27 mouse cellular contexts compared by ENCODE assay signal in the genomic region with DNA sequence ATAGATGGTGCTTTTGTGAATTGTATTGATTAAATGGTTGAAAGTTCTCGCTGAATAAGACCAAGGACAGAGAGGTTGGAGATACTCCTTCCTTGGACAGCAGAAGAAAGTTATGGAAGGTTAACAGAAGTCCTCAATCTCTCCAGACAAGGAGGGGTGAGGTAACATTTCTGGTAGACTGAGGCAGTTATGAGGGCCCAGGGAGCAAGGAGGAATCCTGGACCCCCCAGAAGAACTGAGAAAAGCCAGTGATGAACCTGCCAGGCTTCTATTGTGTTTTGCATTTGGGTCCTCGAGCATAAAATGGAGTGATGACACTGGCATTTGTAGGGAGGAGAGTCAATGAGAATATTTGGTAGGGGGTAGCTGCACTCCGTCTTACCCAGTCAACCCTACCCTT. TPM values are rescaled to one million over a fixed set of nuclear protein-coding genes. Genes with fewer than 3 reads are reported as not detected.
DNase-seq lines count a peak whose midpoint lies in the region; ATAC-seq and TF ChIP-seq lines count a peak whose summit lies in the region.
"Had no signal": no experiment of that assay in that cellular context is flagged by ENCODE, and none has a peak within 500 bp of the region (broad histone marks: within the 10 kb centered on the region; RNA-seq: fewer than 3 reads in every experiment).

No protein-coding gene starts in this region.

- no peak overlapping the region for H3K4me3 ChIP-seq in forebrain, embryonic 10.5 days
- H3K4me3 ChIP-seq in forebrain, embryonic 16.5 days (replicated peaks; ENCODE audit: low read length), result no peak overlapping the region
- no peak overlapping the region for H3K4me3 ChIP-seq in heart, embryonic 13.5 days
- no peak overlapping the region for H3K4me3 ChIP-seq in heart, adult 2 months
- no peak overlapping the region for H3K4me3 ChIP-seq in midbrain, embryonic 11.5 days (ENCODE audit: low read depth, low read length)
- no peak overlapping the region for H3K4me3 ChIP-seq in midbrain, embryonic 13.5 days (replicated peaks)
- H3K4me3 ChIP-seq: forebrain, embryonic 13.5 days; liver, embryonic 15.5 days had no signal

- no peak for ATAC-seq in forebrain, embryonic 16.5 days
- no peak for ATAC-seq in heart, embryonic 13.5 days (ENCODE audit: extremely low read depth, insufficient number of reproducible peaks, low FRiP score, low TSS enrichment)
- no peak for ATAC-seq in midbrain, embryonic 11.5 days (ENCODE audit: low FRiP score)
- no peak for ATAC-seq in midbrain, embryonic 13.5 days
- ATAC-seq: forebrain, embryonic 13.5 days; intestine, embryonic 16.5 days; midbrain, embryonic 16.5 days; Patski had no signal

- no peak overlapping the region for H3K9ac ChIP-seq in forebrain, embryonic 16.5 days (replicated peaks; ENCODE audit: low read depth, low read length)
- H3K9ac ChIP-seq in heart, embryonic 13.5 days, result no peak overlapping the region
- no peak overlapping the region for H3K9ac ChIP-seq in heart, adult 2 months (ENCODE audit: low read depth, low read length)
- no peak overlapping the region for H3K9ac ChIP-seq in midbrain, embryonic 11.5 days (ENCODE audit: low read length)
- H3K9ac ChIP-seq in midbrain, embryonic 13.5 days (replicated peaks), result no peak overlapping the region
- H3K9ac ChIP-seq: forebrain, embryonic 13.5 days; hindbrain, embryonic 14.5 days; liver, embryonic 15.5 days; lung, embryonic 14.5 days had no signal

- H3K9me3 ChIP-seq in forebrain, embryonic 10.5 days, result no peaks in the 10 kb centered on the region
- no peaks in the 10 kb centered on the region for H3K9me3 ChIP-seq in forebrain, embryonic 16.5 days (ENCODE audit: control insufficient read depth, low read length)
- no peaks in the 10 kb centered on the region for H3K9me3 ChIP-seq in heart, embryonic 13.5 days
- no peaks in the 10 kb centered on the region for H3K9me3 ChIP-seq in midbrain, embryonic 11.5 days (ENCODE audit: control insufficient read depth, low read length)
- no peaks in the 10 kb centered on the region for H3K9me3 ChIP-seq in midbrain, embryonic 13.5 days
- H3K9me3 ChIP-seq: forebrain, embryonic 13.5 days; G1E; liver, embryonic 15.5 days had no signal

- no peak for TF ChIP-seq EP300 in heart, adult 2 months (IDR thresholded peaks at IDR 0.05; ENCODE audit: insufficient read depth, low read depth, low read length)

- H3K27me3 ChIP-seq in forebrain, embryonic 10.5 days (ENCODE audit: poor library complexity, severe bottlenecking), result no peaks in the 10 kb centered on the region
- H3K27me3 ChIP-seq in forebrain, embryonic 16.5 days (replicated peaks; ENCODE audit: control insufficient read depth, insufficient read depth, low read length), result no peaks in the 10 kb centered on the region
- H3K27me3 ChIP-seq in heart, embryonic 13.5 days (replicated peaks), result no peaks in the 10 kb centered on the region
- no peaks in the 10 kb centered on the region for H3K27me3 ChIP-seq in heart, adult 2 months (ENCODE audit: control insufficient read depth, insufficient read depth, low read length)
- H3K27me3 ChIP-seq in midbrain, embryonic 11.5 days (ENCODE audit: control insufficient read depth, insufficient read depth, low read length), result no peaks in the 10 kb centered on the region
- no peaks in the 10 kb centered on the region for H3K27me3 ChIP-seq in midbrain, embryonic 13.5 days
- H3K27me3 ChIP-seq: forebrain, embryonic 13.5 days; liver, embryonic 15.5 days had no signal

- 76% methylated on average over 3 of the region's 3 CpGs for WGBS in forebrain, embryonic 10.5 days
- 76% methylated on average over 3 of the region's 3 CpGs for WGBS in forebrain, embryonic 16.5 days
- WGBS in heart, embryonic 13.5 days, result 58% methylated on average over 3 of the region's 3 CpGs
- WGBS in heart, adult 2 months, result 69% methylated on average over 3 of the region's 3 CpGs
- 75% methylated on average over 3 of the region's 3 CpGs for WGBS in midbrain, embryonic 11.5 days
- WGBS in midbrain, embryonic 13.5 days, result 81% methylated on average over 3 of the region's 3 CpGs

- no peak for TF ChIP-seq CTCF in heart, adult 2 months (IDR thresholded peaks at IDR 0.05)

- TF ChIP-seq POLR2A in heart, adult 2 months (IDR thresholded peaks at IDR 0.05; ENCODE audit: insufficient read depth, low read depth, low read length), result no peak

- H3K36me3 ChIP-seq in forebrain, embryonic 10.5 days (replicated peaks), result no peaks in the 10 kb centered on the region
- no peaks in the 10 kb centered on the region for H3K36me3 ChIP-seq in forebrain, embryonic 16.5 days (ENCODE audit: control insufficient read depth, insufficient read depth)
- no peaks in the 10 kb centered on the region for H3K36me3 ChIP-seq in heart, embryonic 13.5 days
- no peaks in the 10 kb centered on the region for H3K36me3 ChIP-seq in heart, adult 2 months (ENCODE audit: control insufficient read depth, insufficient read depth, low read length)
- no peaks in the 10 kb centered on the region for H3K36me3 ChIP-seq in midbrain, embryonic 11.5 days (ENCODE audit: control insufficient read depth, insufficient read depth, low read length)
- no peaks in the 10 kb centered on the region for H3K36me3 ChIP-seq in midbrain, embryonic 13.5 days
- H3K36me3 ChIP-seq: G1E; liver, embryonic 15.5 days had no signal

- 0 out of 2 replicates have a peak, but pooled peaks cover 4% of the 10 kb centered on the region for H3K4me1 ChIP-seq in forebrain, embryonic 10.5 days
- no peaks in the 10 kb centered on the region for H3K4me1 ChIP-seq in forebrain, embryonic 16.5 days (replicated peaks; ENCODE audit: control insufficient read depth, insufficient read depth, low read length)
- peaks cover 8% of the 10 kb centered on the region for H3K4me1 ChIP-seq in heart, embryonic 13.5 days
- H3K4me1 ChIP-seq in heart, adult 2 months (ENCODE audit: control insufficient read depth, insufficient read depth, low read length), result no peaks in the 10 kb centered on the region
- H3K4me1 ChIP-seq in midbrain, embryonic 11.5 days (ENCODE audit: control insufficient read depth, insufficient read depth, low read length), result no peaks in the 10 kb centered on the region
- H3K4me1 ChIP-seq in midbrain, embryonic 13.5 days (replicated peaks), result no peaks in the 10 kb centered on the region
- H3K4me1 ChIP-seq: forebrain, embryonic 13.5 days; liver, embryonic 15.5 days had no signal

- intact Hi-C loops in heart, adult 2 months (cut with DNase I), result no loop called here

- peak overlapping the region; percentile 11; the same call in 1 of the 2 replicates for H3K27ac ChIP-seq in forebrain, embryonic 10.5 days
- no peak overlapping the region for H3K27ac ChIP-seq in forebrain, embryonic 16.5 days (ENCODE audit: low read length)
- H3K27ac ChIP-seq in heart, embryonic 13.5 days (replicated peaks), result peak overlapping the region; percentile 76
- no peak overlapping the region for H3K27ac ChIP-seq in heart, adult 2 months
- H3K27ac ChIP-seq in midbrain, embryonic 11.5 days (ENCODE audit: low read depth, low read length), result no peak overlapping the region
- H3K27ac ChIP-seq in midbrain, embryonic 13.5 days, result no peak overlapping the region
- H3K27ac ChIP-seq: forebrain, embryonic 13.5 days; hindbrain, embryonic 14.5 days; kidney, postnatal 0 days; liver, embryonic 15.5 days had no signal

- no peak for DNase-seq in forebrain, embryonic 10.5 days (ENCODE audit: extremely low spot score, low spot score)
- DNase-seq in heart, adult 2 months, result no peak
- DNase-seq in midbrain, embryonic 11.5 days (ENCODE audit: low spot score, missing footprints), result peak; percentile 56
- DNase-seq in Muller cell, postnatal 12 days (ENCODE audit: inconsistent ontology term), result no peak
- DNase-seq: adrenal gland, postnatal 10 days; gastrocnemius, postnatal 14 days; kidney, adult 8-10 months; kidney, postnatal 4 days; lung, embryonic 14.5 days; lung, postnatal 14 days; thymus, adult 2 months; thymus, postnatal 4 days had no signal

- H3K4me2 ChIP-seq in forebrain, embryonic 16.5 days (ENCODE audit: low read length), result no peak overlapping the region
- H3K4me2 ChIP-seq in heart, embryonic 13.5 days, result no peak overlapping the region
- H3K4me2 ChIP-seq in midbrain, embryonic 11.5 days, result no peak overlapping the region
- no peak overlapping the region for H3K4me2 ChIP-seq in midbrain, embryonic 13.5 days (replicated peaks)
- H3K4me2 ChIP-seq: forebrain, embryonic 13.5 days; hindbrain, embryonic 14.5 days; liver, embryonic 15.5 days; lung, embryonic 14.5 days had no signal

- no peaks in the 10 kb centered on the region for H3K79me2 ChIP-seq in heart, adult 2 months (replicated peaks; ENCODE audit: control insufficient read depth, insufficient read depth, low read length)

RNA-seq across cellular contexts. Expression of a gene that starts 18.6 kb away (rescaled TPM):
- 1.6 and 1.7 TPM in 2 replicates for polyA plus RNA-seq in forebrain, embryonic 10.5 days (2016; fragmentation: Nextera tagmentation; extraction: Ambion mirVana)
- 0.11 and 0.29 TPM in 2 replicates for polyA plus RNA-seq in forebrain, embryonic 16.5 days (2015; fragmentation: Nextera tagmentation; extraction: Ambion mirVana)
- polyA plus RNA-seq in heart, embryonic 13.5 days (2015; fragmentation: Nextera tagmentation; extraction: Ambion mirVana), result 13.0 TPM in 2 replicates
- under 1 TPM; 0.11 to 0.18 TPM for total RNA-seq in heart, adult 2 months (2021)
- 0.18 and 0.20 TPM in 2 replicates for polyA plus RNA-seq in heart, adult 2 months (2012; rRNA removed)
- 1.0 and 1.4 TPM in 2 replicates for polyA plus RNA-seq in midbrain, embryonic 11.5 days (2014; fragmentation: Nextera tagmentation; extraction: Ambion mirVana)
- polyA plus RNA-seq in midbrain, embryonic 13.5 days (2015; fragmentation: Nextera tagmentation; extraction: Ambion mirVana), result 0.63 and 1.1 TPM in 2 replicates
- total RNA-seq: G1E; granulocyte monocyte progenitor cell, adult 5-6 weeks; hematopoietic stem cell, adult 5-6 weeks; liver, adult 2 months; neutrophil, adult 5-6 weeks had no signal
- polyA plus RNA-seq: G1E; liver, adult 2 months; Patski had no signal

RNA-seq across cellular contexts. Expression of a gene that starts 50.4 kb away (rescaled TPM):
- 0.43 and 0.66 TPM in 2 replicates for polyA plus RNA-seq in forebrain, embryonic 10.5 days (2016; fragmentation: Nextera tagmentation; extraction: Ambion mirVana)
- polyA plus RNA-seq in forebrain, embryonic 16.5 days (2015; fragmentation: Nextera tagmentation; extraction: Ambion mirVana), result 3.2 and 5.3 TPM in 2 replicates
- polyA plus RNA-seq in heart, embryonic 13.5 days (2015; fragmentation: Nextera tagmentation; extraction: Ambion mirVana), result 0.06 and 0.09 TPM in 2 replicates
- not detected for total RNA-seq in heart, adult 2 months (2021)
- polyA plus RNA-seq in heart, adult 2 months (2012; rRNA removed), result not detected in 2 replicates
- polyA plus RNA-seq in midbrain, embryonic 11.5 days (2014; fragmentation: Nextera tagmentation; extraction: Ambion mirVana), result 1.1 and 1.2 TPM in 2 replicates
- polyA plus RNA-seq in midbrain, embryonic 13.5 days (2015; fragmentation: Nextera tagmentation; extraction: Ambion mirVana), result 4.6 and 5.9 TPM in 2 replicates
- total RNA-seq: adrenal gland, postnatal 10 days; gastrocnemius, postnatal 14 days; granulocyte monocyte progenitor cell, adult 5-6 weeks; hematopoietic stem cell, adult 5-6 weeks; liver, adult 2 months had no signal
- polyA plus RNA-seq: G1E; liver, adult 2 months; lung, embryonic 14.5 days had no signal

Comparison
In these comparisons a context has a peak if more than half of its experiments do, and no peak if none do; other contexts are left out.
1. H3K27ac ChIP-seq: peak in forebrain, embryonic 10.5 days (single experiment) and heart, embryonic 13.5 days (single experiment); none in forebrain, embryonic 16.5 days (single experiment), heart, adult 2 months (single experiment), midbrain, embryonic 11.5 days (single experiment) and midbrain, embryonic 13.5 days (single experiment).